Mouse (Mus musculus): Measurements from ENCODE around the gene Inhba. TPM values are rescaled to one million over a fixed set of nuclear protein-coding genes. Genes with fewer than 3 reads are reported as not detected.

Gene Inhba
- total and polyA plus RNA-seq, 2 experiments, result 1.7 to 5.1 TPM

DNA sequence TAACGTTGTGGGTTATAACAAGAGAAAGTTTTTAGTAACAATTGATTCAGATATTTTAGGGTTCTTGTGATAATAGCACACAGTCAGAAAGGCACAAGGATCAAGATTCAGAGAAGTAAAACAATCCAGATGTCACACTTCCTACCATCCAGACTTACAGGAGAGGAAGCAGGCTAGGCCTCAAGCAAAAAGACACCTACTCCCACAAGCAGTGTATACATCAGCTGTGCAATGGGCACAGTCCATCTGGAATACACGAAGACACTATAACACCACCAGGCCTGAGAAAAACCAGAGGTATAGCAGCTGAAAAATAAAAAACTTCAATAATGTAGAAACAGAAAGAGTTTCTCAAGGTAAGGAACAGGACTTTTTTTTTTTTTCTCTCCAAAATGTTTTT lies 16.3 kb upstream of the Inhba start:
- DNase-seq (ENCODE audit: extremely low read depth, low read depth, low spot score), result no peak
- WGBS, result 67% methylated on average over 2 of the region's 2 CpGs
- Histone ChIP-seq H3K79me2 (ENCODE audit: control insufficient read depth, insufficient read depth, low read length) (no peaks in the 10 kb centered on the region), H3K4me1 (ENCODE audit: control insufficient read depth, insufficient read depth, low read length) (no peaks in the 10 kb centered on the region), H3K4me3 (ENCODE audit: insufficient read depth, low read depth, low read length) (no peak overlapping the region), H3K27me3 (ENCODE audit: control insufficient read depth, insufficient read depth, low read length) (no peaks in the 10 kb centered on the region), H3K36me3 (ENCODE audit: control insufficient read depth, insufficient read depth, low read length) (no peaks in the 10 kb centered on the region), H3K9ac (ENCODE audit: low read depth, low read length) (no peak overlapping the region), H3K27ac (replicated peaks; ENCODE audit: insufficient read depth, low read depth, low read length) (no peak overlapping the region)
- TF ChIP-seq POLR2A (IDR thresholded peaks at IDR 0.05; ENCODE audit: extremely low read depth, insufficient read depth, low read length) (no peak), CTCF (IDR thresholded peaks at IDR 0.05; ENCODE audit: low read depth, low read length) (no peak)

DNA sequence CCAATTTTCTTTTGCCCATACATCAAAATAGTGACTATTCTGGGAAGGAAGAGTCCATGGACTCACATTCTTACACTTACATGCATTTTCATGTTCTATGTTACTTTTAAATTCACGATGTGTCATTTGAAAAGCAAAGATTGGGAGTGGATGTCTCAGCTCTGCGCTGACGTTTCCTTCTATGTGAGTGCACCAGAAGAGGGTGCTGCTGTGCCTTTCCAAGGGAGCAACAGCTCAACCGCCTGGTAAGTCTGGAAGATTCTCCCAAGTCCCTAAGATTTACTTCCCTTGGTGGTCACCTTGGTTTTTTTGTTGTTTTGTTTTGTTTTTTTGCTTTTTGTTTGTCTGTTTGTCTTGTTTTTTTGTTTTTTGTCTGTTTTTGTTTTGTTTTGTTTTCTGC lies 6.1 kb upstream of the Inhba start:
- H3K79me2 ChIP-seq (ENCODE audit: control insufficient read depth, insufficient read depth, low read length), result no peaks in the 10 kb centered on the region; the same call in 1 of the 2 replicates
- 6% methylated on average over 4 of the region's 4 CpGs for WGBS
- TF ChIP-seq POLR2A (IDR thresholded peaks at IDR 0.05; ENCODE audit: extremely low read depth, insufficient read depth, low read length), result no peak
- peak; percentile 80 for TF ChIP-seq CTCF (IDR thresholded peaks at IDR 0.05; ENCODE audit: low read depth, low read length)
- peak; percentile 52 for DNase-seq (ENCODE audit: extremely low read depth, low read depth, low spot score)
- no peak overlapping the region for H3K27ac ChIP-seq (replicated peaks; ENCODE audit: insufficient read depth, low read depth, low read length)
- H3K9ac ChIP-seq (ENCODE audit: low read depth, low read length), result no peak overlapping the region
- no peak overlapping the region for H3K4me3 ChIP-seq (ENCODE audit: insufficient read depth, low read depth, low read length)
- H3K27me3 ChIP-seq (ENCODE audit: control insufficient read depth, insufficient read depth, low read length), result no peaks in the 10 kb centered on the region
- H3K36me3 ChIP-seq (ENCODE audit: control insufficient read depth, insufficient read depth, low read length), result no peaks in the 10 kb centered on the region
- H3K4me1 ChIP-seq (ENCODE audit: control insufficient read depth, insufficient read depth, low read length), result peaks cover 6% of the 10 kb centered on the region

DNA sequence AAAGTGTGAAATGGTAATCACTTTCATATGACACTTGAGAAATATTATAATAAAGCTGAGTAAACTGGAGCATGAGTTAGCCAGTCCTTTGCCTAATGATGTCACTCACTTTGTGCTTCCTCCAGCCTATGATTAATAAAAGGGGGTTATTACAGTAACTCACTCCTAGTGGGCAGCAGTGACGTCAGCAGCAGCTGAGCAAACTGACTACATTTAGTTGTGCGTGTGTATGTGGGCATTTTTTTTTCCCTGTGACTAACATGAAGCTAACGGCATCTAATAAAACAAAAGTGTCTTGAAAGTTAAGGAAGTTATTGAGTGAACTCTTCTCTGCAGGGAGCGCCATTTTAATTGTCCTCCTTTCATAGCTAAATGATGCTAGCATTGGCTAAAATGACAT lies 3.9 kb upstream of the Inhba start:
- no peaks in the 10 kb centered on the region for H3K27me3 ChIP-seq (ENCODE audit: control insufficient read depth, insufficient read depth, low read length)
- H3K4me3 ChIP-seq (ENCODE audit: insufficient read depth, low read depth, low read length), result no peak overlapping the region
- H3K9ac ChIP-seq (ENCODE audit: low read depth, low read length), result no peak overlapping the region
- DNase-seq (ENCODE audit: extremely low read depth, low read depth, low spot score), result peak; percentile 10
- WGBS, result 76% methylated on average over 4 of the region's 4 CpGs
- no peak overlapping the region for H3K27ac ChIP-seq (replicated peaks; ENCODE audit: insufficient read depth, low read depth, low read length)
- TF ChIP-seq CTCF (IDR thresholded peaks at IDR 0.05; ENCODE audit: low read depth, low read length), result no peak
- no peak for TF ChIP-seq POLR2A (IDR thresholded peaks at IDR 0.05; ENCODE audit: extremely low read depth, insufficient read depth, low read length)
- peaks cover 16% of the 10 kb centered on the region for H3K4me1 ChIP-seq (ENCODE audit: control insufficient read depth, insufficient read depth, low read length)
- no peaks in the 10 kb centered on the region; the same call in 1 of the 2 replicates for H3K79me2 ChIP-seq (ENCODE audit: control insufficient read depth, insufficient read depth, low read length)
- no peaks in the 10 kb centered on the region for H3K36me3 ChIP-seq (ENCODE audit: control insufficient read depth, insufficient read depth, low read length)

DNA sequence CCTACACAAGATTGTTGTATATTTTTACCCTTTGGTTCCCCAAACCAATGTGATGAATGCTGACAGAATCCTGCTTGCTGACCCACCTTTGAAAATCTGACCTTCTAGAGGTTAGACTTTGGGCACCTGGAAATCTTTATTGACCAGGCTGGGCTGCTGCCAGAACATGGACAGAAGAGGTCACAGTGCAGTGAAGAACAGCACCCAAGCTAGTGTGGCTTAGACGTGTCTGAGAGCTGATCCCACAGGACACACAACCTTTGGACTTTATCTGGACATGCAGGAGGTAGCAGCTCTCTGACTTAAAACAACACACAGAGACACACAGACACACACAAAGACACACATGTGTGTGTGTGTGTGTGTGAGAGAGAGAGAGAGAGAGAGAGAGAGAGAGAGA lies 3.3 kb upstream of the Inhba start:
- DNase-seq (ENCODE audit: extremely low read depth, low read depth, low spot score), result peak; percentile 98
- H3K9ac ChIP-seq (ENCODE audit: low read depth, low read length), result peak overlapping the region; percentile 41; the same call in 1 of the 2 replicates
- no peaks in the 10 kb centered on the region for H3K36me3 ChIP-seq (ENCODE audit: control insufficient read depth, insufficient read depth, low read length)
- H3K4me3 ChIP-seq (ENCODE audit: insufficient read depth, low read depth, low read length), result peak overlapping the region; percentile 54; the same call in 1 of the 2 replicates
- no peaks in the 10 kb centered on the region; the same call in 1 of the 2 replicates for H3K79me2 ChIP-seq (ENCODE audit: control insufficient read depth, insufficient read depth, low read length)
- no peak for TF ChIP-seq POLR2A (IDR thresholded peaks at IDR 0.05; ENCODE audit: extremely low read depth, insufficient read depth, low read length)
- no peak for TF ChIP-seq CTCF (IDR thresholded peaks at IDR 0.05; ENCODE audit: low read depth, low read length)
- H3K4me1 ChIP-seq (ENCODE audit: control insufficient read depth, insufficient read depth, low read length), result peaks cover 18% of the 10 kb centered on the region
- 17% methylated on average over 1 of the region's 1 CpGs for WGBS
- H3K27ac ChIP-seq (replicated peaks; ENCODE audit: insufficient read depth, low read depth, low read length), result peak overlapping the region; percentile 72
- H3K27me3 ChIP-seq (ENCODE audit: control insufficient read depth, insufficient read depth, low read length), result no peaks in the 10 kb centered on the region

DNA sequence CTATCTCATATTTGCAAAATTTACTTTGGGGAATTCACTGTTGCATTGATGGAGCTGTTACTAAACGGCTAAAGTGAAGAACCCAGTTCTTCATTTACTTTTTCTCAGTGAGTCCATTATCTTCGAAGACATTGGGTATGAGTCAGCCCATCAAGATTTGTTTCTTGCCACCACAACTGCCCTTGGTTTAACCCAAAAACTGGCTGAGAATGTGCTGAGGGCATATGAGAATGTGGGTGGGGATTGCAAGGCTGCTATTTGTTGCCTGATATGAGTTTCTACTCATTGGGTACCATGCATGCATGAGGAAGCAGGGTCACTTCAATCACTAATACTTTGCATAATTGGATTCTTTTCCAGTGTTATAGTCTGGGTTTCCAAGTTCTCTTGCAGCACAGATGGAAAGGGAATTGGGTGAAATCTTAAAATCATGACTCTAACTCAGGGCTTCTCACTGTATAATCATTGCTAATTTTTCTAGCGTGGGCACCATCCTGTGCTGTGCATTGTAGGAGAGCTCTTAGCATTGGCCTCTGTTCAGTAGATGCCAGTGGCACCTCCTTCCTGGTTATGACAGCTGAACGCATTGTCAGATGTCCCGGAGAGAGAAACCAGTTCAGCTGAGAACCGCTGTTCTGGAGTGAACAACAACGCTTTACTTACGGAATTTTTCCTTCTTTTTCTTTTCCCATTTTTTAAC lies 1.7 kb upstream of the Inhba start:
- H3K9ac ChIP-seq (ENCODE audit: low read depth, low read length), result peak overlapping the region; percentile 62
- peak overlapping the region; percentile 54; the same call in 1 of the 2 replicates for H3K4me3 ChIP-seq (ENCODE audit: insufficient read depth, low read depth, low read length)
- WGBS, result 38% methylated on average over 8 of the region's 8 CpGs
- no peak for TF ChIP-seq CTCF (IDR thresholded peaks at IDR 0.05; ENCODE audit: low read depth, low read length)
- no peak for TF ChIP-seq POLR2A (IDR thresholded peaks at IDR 0.05; ENCODE audit: extremely low read depth, insufficient read depth, low read length)
- no peaks in the 10 kb centered on the region for H3K27me3 ChIP-seq (ENCODE audit: control insufficient read depth, insufficient read depth, low read length)
- peaks cover 18% of the 10 kb centered on the region for H3K4me1 ChIP-seq (ENCODE audit: control insufficient read depth, insufficient read depth, low read length)
- no peaks in the 10 kb centered on the region; the same call in 1 of the 2 replicates for H3K79me2 ChIP-seq (ENCODE audit: control insufficient read depth, insufficient read depth, low read length)
- peak; percentile 36 for DNase-seq (ENCODE audit: extremely low read depth, low read depth, low spot score)
- peak overlapping the region; percentile 84 for H3K27ac ChIP-seq (replicated peaks; ENCODE audit: insufficient read depth, low read depth, low read length)
- no peaks in the 10 kb centered on the region for H3K36me3 ChIP-seq (ENCODE audit: control insufficient read depth, insufficient read depth, low read length)

DNA sequence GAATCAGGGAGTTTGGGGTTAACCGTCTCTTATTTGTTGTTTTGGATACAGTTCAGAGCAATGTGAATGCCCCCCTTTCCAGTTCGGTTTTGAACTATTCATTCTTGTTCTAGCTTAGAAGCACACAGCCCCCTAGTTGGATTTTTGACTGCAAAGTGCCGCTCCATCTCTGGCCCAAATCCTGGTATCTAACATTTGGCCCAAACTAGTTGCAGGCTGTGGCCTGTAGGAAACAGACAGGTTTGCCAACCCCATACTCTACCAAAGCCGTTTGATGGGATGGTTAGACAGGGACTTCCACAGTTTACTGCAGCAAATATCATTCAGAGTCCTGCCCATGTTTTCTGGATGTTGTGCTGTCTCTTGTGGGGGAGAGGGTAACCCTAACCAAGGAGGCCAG lies 1.1 kb upstream of the Inhba start:
- DNase-seq (ENCODE audit: extremely low read depth, low read depth, low spot score), result peak; percentile 41
- 21% methylated on average over 4 of the region's 4 CpGs for WGBS
- peak overlapping the region; percentile 84 for H3K27ac ChIP-seq (replicated peaks; ENCODE audit: insufficient read depth, low read depth, low read length)
- H3K27me3 ChIP-seq (ENCODE audit: control insufficient read depth, insufficient read depth, low read length), result no peaks in the 10 kb centered on the region
- TF ChIP-seq CTCF (IDR thresholded peaks at IDR 0.05; ENCODE audit: low read depth, low read length) (no peak), POLR2A (IDR thresholded peaks at IDR 0.05; ENCODE audit: extremely low read depth, insufficient read depth, low read length) (no peak)
- H3K79me2 ChIP-seq (ENCODE audit: control insufficient read depth, insufficient read depth, low read length), result no peaks in the 10 kb centered on the region; the same call in 1 of the 2 replicates
- H3K36me3 ChIP-seq (ENCODE audit: control insufficient read depth, insufficient read depth, low read length), result no peaks in the 10 kb centered on the region
- H3K9ac ChIP-seq (ENCODE audit: low read depth, low read length), result peak overlapping the region; percentile 62
- peaks cover 18% of the 10 kb centered on the region for H3K4me1 ChIP-seq (ENCODE audit: control insufficient read depth, insufficient read depth, low read length)
- peak overlapping the region; percentile 11; the same call in 1 of the 2 replicates for H3K4me3 ChIP-seq (ENCODE audit: insufficient read depth, low read depth, low read length)
